Mouse (Mus musculus) megakaryocyte progenitor cell, adult 5-6 weeks (primary cell): ENCODE data around the gene Ephb3. TPM values are rescaled to one million over a fixed set of nuclear protein-coding genes. Genes with fewer than 3 reads are reported as not detected.

Experiments used
- ATAC-seq: replicated peaks from 2 replicates; pipeline ENCODE4 v1.8.0; 2016; ENCODE audit warnings: mild to moderate bottlenecking, moderate TSS enrichment, inconsistent platforms; ENCODE audit not compliant: poor library complexity
- total RNA-seq, 2 experiments: library from RNA; stranded (forward) in 1 of 2; stranded (reverse) in 1 of 2; fragments of 157-497, 149-512 nt in 1 of 2; fragments of 200-1000 nt in 1 of 2; gene quantifications; 2 replicates each; pipeline versions ENCODE4 v1.2.3 to v1.2.4; 2015 to 2017

Gene Ephb3
- total RNA-seq, 2 experiments from 2014 or later = not detected

- ATAC-seq = no peak
These were observed 40.8 kb downstream of the Ephb3 start for GRCm38 (mm10) chr16:21245387-21245786.

- ATAC-seq = peak; percentile 90
These were observed 41.4 kb downstream of the Ephb3 start for GRCm38 (mm10) chr16:21245931-21246390.

- ATAC-seq = peak; percentile 12; the same call in 1 of the 2 replicates
These were observed 42.0 kb downstream of the Ephb3 start for GRCm38 (mm10) chr16:21246391-21247036.

GRCm38 (mm10) chr16:21247037-21247432, 42.5 kb downstream of the Ephb3 start:
- ATAC-seq = no peak

DNA sequence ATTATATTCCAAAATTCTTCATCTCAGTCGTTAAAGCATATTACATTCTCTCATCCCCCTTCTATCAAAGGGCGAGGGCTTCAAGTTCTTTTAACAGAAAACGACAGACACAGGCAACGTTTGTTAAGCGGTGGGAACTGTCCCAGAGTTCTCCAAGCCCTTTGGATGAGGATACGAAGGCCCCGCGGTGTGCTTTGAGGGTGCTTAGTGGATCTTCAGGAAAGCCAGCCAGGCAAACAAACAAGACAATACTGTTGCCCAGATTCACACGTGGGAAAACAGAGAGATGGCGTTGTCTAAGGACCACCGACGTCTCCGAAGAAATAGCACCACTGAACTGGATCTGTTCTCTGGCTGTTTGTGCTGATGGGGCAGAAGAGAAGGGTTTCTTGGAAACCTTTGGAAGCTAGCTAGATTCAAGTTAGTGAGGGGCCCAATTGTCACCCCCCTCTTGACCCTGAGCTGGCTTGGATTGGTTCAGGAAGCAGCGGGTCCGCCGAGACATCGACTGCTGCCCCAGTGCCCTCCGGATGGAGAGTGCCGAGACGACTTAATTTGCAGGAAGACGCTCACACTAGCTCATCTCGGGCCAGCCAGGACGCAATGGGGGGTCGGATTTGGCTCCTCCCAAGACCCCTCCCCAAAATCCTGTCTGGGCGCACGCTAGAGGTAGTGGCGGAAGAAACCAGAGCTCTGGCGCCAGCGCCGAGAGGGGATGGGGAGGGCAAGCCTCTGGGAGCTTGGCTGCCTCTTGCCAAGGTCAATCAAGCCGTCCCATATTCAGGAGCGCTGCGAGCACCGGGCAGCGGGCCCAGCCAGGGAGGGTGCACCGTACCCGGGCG, 43.5 kb downstream of the Ephb3 start:
- ATAC-seq = no peak

- 0 out of 2 replicates have a peak, but pooled peaks have one; percentile 15 for ATAC-seq
These were observed 44.4 kb downstream of the Ephb3 start for GRCm38 (mm10) chr16:21248713-21249531.

- no peak for ATAC-seq
These were observed 47.9 kb downstream of the Ephb3 start for GRCm38 (mm10) chr16:21252401-21252955.

- peak; percentile 87 for ATAC-seq
These were observed 51.2 kb downstream of the Ephb3 start for GRCm38 (mm10) chr16:21255574-21256304.

DNA sequence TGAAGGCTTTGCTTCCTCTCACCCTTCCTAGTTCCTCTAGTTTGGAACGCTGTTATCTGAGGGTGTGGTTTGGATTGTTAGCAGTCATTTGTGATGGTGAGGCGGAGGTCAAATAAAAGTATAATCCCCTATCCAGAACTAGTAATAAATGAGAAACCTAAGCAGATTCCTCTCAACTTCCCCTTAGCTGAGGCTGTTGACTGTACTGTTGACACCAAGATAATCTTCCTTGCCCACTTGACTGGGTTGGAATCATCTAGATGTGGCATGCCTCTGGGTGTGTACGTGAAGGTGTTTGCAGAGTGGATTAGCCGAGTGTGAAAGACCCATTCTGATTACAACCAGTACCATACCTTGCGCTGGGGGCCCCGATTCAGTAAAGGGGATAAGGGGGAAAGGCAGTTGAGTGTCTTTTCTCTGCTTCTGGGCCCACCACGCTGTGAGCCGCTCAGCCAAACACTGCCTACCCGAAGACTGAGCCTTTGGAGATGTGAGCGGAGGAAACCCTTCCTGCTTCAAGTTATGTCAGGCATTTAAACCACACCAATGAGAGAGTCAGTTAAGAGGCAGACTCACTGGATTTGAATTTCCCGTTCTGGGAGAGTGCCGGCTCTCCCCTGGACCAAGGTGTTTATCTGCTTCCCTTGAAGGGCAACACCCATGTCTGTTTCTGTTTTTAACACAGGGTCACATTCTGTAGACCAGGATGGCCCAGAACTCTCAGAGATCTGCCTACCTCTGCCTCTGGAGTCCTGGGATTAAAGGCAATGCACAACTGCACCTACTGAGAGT, 52.2 kb downstream of the Ephb3 start:
- ATAC-seq = no peak

DNA sequence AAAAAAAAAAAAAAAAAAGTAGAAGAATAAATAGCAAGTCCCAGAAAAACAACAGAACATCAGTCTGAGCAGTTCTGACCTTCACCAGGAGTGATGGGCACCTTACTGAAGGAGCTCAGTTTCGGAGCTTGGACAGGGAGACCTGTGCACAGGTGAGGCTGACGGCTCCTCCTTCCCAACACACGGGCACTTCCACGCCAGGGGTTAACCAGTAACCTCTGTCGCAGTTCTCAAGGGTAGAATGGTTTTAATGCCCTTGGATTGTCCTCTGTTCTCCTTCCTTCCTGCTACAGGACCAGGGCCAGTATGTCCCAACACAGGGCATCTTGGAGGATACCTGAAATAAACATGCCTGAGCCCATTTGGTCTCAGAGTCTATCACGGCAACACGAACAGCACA, 60.9 kb downstream of the Ephb3 start:
- no peak for ATAC-seq

DNA sequence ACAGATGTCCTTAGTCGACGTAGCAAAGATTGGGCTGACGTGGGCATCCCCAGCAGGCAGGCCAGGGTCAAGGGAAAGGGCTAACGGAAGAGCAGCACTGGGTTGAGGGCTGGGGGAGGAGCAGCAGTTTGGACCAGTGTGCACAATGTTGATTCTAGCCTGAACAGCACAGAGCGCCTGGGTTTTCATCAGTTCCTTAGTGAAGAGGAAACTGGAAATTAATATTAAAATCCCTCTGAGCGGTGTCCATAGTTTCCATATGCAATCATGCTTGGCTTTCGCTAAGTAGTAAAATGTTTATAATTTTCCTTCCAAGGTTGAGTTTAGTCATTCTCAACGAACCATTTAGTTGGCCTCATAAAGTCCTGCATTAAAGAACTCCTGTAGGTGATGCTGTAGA, 65.2 kb downstream of the Ephb3 start:
- ATAC-seq = no peak

DNA sequence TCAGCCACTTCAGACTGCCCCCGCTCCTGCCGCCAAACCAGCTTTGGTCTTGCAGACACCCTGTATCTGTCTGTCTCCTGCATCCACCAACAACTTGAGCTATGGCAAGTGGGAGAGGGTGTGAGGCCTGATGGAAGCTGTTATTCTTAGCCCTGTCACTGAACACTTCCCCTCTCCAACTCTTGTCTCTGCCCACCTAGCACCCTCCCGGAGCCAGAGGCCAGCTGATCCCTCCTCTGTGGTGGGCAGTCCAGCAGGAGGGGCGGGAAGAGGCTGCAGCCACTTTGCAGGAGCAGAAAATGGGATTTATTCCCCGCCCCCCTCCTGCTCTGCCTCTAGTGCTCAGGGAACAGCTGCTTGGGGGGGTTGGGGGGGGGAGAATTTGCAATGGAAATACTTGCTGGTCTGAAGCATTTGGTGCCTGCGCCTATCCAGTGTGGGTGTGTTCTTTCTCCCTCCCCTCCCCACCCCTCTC, 67.3 kb downstream of the Ephb3 start:
- no peak for ATAC-seq

GRCm38 (mm10) chr16:21272748-21273147, 68.2 kb downstream of the Ephb3 start:
- no peak for ATAC-seq

Other genes starting within 250 kb of the Ephb3 start
- not detected in 2 replicates for gene Teddm3, start 50.8 kb upstream of the Ephb3 start, total RNA-seq (2015)
- gene Teddm3, start 50.8 kb upstream of the Ephb3 start, total RNA-seq (2017) = not detected in 2 replicates
- 16.8 and 33.0 TPM in 2 replicates for gene Vps8, start 218.4 kb downstream of the Ephb3 start, total RNA-seq (2015)
- gene Vps8, start 218.4 kb downstream of the Ephb3 start, total RNA-seq (2017) = 26.9 and 27.4 TPM in 2 replicates